Mouse (Mus musculus) limb, embryonic 11.5 days (tissue): Measurements from ENCODE around the gene Atxn10. TPM values are rescaled to one million over a fixed set of nuclear protein-coding genes. Genes with fewer than 3 reads are reported as not detected.
"Not testable (repeated sequence)": the region's sequence is repeated elsewhere in the genome, so short reads cannot be mapped to it uniquely, and the experiment has no call there.

Source experiments
- ATAC-seq: fragments of 200-750 bp; cut with Nextera tagmentation; 2 replicates; pipeline ENCODE4 v1.8.0; 2017; ENCODE audit warnings: low read depth; ENCODE audit not compliant: insufficient number of reproducible peaks, low FRiP score, low TSS enrichment
- DNase-seq: peaks from one replicate; pipeline ENCODE4 v3.0.0-alpha.2; 2015; ENCODE audit warnings: low spot score
- H3K27ac ChIP-seq: fragments of 300-500 bp; sonication (generic); replicated peaks from 2 replicates; pipeline ENCODE4 v1.5.1; 2014; ENCODE audit warnings: low read depth, mild to moderate bottlenecking, low read length
- H3K27me3 ChIP-seq: fragments of 300-500 bp; sonication (generic); 2 replicates; pipeline ENCODE4 v1.6.1; 2014; ENCODE audit warnings: mild to moderate bottlenecking, low read length, mixed read lengths; ENCODE audit not compliant: control insufficient read depth, insufficient read depth
- H3K36me3 ChIP-seq: fragments of 300-500 bp; sonication (generic); 2 replicates; pipeline ENCODE4 v1.6.1; 2014; ENCODE audit warnings: mild to moderate bottlenecking, low read length, moderate library complexity, mixed read lengths; ENCODE audit not compliant: control insufficient read depth, insufficient read depth
- H3K4me1 ChIP-seq: fragments of 300-500 bp; sonication (generic); 2 replicates; pipeline ENCODE4 v1.6.1; 2014; ENCODE audit warnings: low read length, mixed read lengths; ENCODE audit not compliant: control insufficient read depth, insufficient read depth
- H3K4me2 ChIP-seq: fragments of 300-500 bp; sonication (generic); 2 replicates; pipeline ENCODE4 v1.6.1; 2014; ENCODE audit warnings: low read depth, mild to moderate bottlenecking, moderate library complexity; ENCODE audit not compliant: severe bottlenecking
- H3K4me3 ChIP-seq: fragments of 300-500 bp; sonication (generic); 2 replicates; pipeline ENCODE4 v1.5.1; 2014; ENCODE audit warnings: low read depth, low read length
- H3K9ac ChIP-seq: fragments of 300-500 bp; sonication (generic); 2 replicates; pipeline ENCODE4 v1.6.1; 2014; ENCODE audit warnings: mild to moderate bottlenecking, low read length
- H3K9me3 ChIP-seq: fragments of 300-500 bp; sonication (generic); 2 replicates; pipeline ENCODE4 v1.6.1; 2016; ENCODE audit warnings: low read length; ENCODE audit not compliant: control insufficient read depth
- WGBS: fragments of 180-500 bp; shearing (Covaris S2); extraction: QIAGEN DNeasy Blood & Tissue Kit; methylation state at CpG from one replicate; pipeline ENCODE4 v1.1.7; 2014; 5-methylcytosine and 5-hydroxymethylcytosine counted together
- polyA plus RNA-seq: library from polyadenylated mRNA; unstranded; fragments of >200 nt; fragmentation: Nextera tagmentation; extraction: Ambion mirVana; gene quantifications from 2 replicates; pipeline ENCODE4 v1.2.1, GENCODE M21; 2014

Atxn10 gene
- polyA plus RNA-seq, 1 experiment from 2014 or later = 331 TPM

GRCm38 (mm10) chr15:85327808-85328207, 8.2 kb upstream of the Atxn10 start:
- ATAC-seq = no peak
- no peaks in the 10 kb centered on the region for H3K27me3 ChIP-seq
- H3K4me3 ChIP-seq = no peak overlapping the region
- no peak overlapping the region for H3K9ac ChIP-seq
- H3K36me3 ChIP-seq = no peaks in the 10 kb centered on the region
- no peaks in the 10 kb centered on the region for H3K9me3 ChIP-seq
- no peaks in the 10 kb centered on the region for H3K4me1 ChIP-seq
- no peak for DNase-seq
- H3K27ac ChIP-seq = no peak overlapping the region
- WGBS = 57% methylated on average over 11 of the region's 11 CpGs
- H3K4me2 ChIP-seq = no peak overlapping the region

DNA sequence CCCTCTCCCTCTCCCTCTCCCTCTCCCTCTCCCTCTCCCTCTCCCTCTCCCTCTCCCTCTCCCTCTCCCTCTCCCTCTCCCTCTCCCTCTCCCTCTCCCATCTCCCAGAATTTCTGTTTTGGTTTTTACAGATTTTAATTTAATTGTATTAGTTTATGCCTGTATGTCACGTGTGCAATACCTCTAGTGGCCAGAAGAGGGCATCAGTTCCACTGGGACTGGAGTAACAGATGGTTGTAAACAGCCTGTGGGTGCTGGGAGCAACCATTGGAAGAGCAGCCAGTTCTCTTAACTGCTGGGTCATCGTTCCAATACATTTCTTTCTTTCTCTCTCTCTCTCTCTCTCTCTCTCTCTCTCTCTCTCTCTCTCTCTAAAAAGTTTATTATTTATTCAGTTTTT, 7.6 kb upstream of the Atxn10 start:
- not testable (repeated sequence) for H3K27me3 ChIP-seq, H3K4me2 ChIP-seq, ATAC-seq, H3K27ac ChIP-seq, H3K9ac ChIP-seq, H3K36me3 ChIP-seq, H3K4me1 ChIP-seq, H3K4me3 ChIP-seq, H3K9me3 ChIP-seq, DNase-seq
- 78% methylated on average over 2 of the region's 2 CpGs for WGBS

DNA sequence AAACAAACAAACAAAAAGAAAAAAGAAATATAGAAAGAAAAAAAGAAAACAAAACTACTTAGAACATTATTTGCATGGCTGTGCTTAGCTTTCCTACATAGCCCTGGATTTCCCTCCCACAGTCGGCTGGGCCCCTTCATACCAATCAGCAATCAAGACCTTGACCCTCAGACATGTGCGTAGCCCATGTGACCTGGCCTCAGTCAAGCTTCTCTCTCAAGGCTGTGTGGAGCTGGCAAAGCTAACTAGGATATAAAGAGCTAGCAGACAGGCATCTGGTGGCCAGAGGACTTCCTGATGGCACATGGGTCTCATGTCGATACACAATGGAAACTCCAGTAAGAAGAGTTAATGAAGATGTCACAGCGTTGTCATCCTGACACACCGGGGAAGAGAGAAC, 6.9 kb upstream of the Atxn10 start:
- Histone ChIP-seq H3K4me2 (no peak overlapping the region), H3K4me1 (no peaks in the 10 kb centered on the region), H3K9ac (no peak overlapping the region), H3K36me3 (no peaks in the 10 kb centered on the region), H3K27ac (no peak overlapping the region), H3K27me3 (no peaks in the 10 kb centered on the region), H3K4me3 (no peak overlapping the region), H3K9me3 (no peaks in the 10 kb centered on the region)
- WGBS = 95% methylated on average over 5 of the region's 5 CpGs
- ATAC-seq (no peak), DNase-seq (no peak)

- DNase-seq (no peak), ATAC-seq (no peak)
- H3K9ac ChIP-seq = no peak overlapping the region
- H3K9me3 ChIP-seq = no peaks in the 10 kb centered on the region
- WGBS = 72% methylated on average over 6 of the region's 6 CpGs
- no peak overlapping the region for H3K27ac ChIP-seq
- no peaks in the 10 kb centered on the region for H3K4me1 ChIP-seq
- H3K27me3 ChIP-seq = no peaks in the 10 kb centered on the region
- no peaks in the 10 kb centered on the region for H3K36me3 ChIP-seq
- H3K4me2 ChIP-seq = no peak overlapping the region
- H3K4me3 ChIP-seq = no peak overlapping the region
These were observed 6.0 kb upstream of the Atxn10 start for GRCm38 (mm10) chr15:85330024-85330423.

GRCm38 (mm10) chr15:85333511-85333910, 2.5 kb upstream of the Atxn10 start:
- H3K4me2 ChIP-seq, H3K9ac ChIP-seq, DNase-seq, H3K4me3 ChIP-seq, ATAC-seq, H3K27me3 ChIP-seq, H3K27ac ChIP-seq, H3K9me3 ChIP-seq, H3K4me1 ChIP-seq, H3K36me3 ChIP-seq: not testable (repeated sequence)
- 92% methylated on average over 6 of the region's 6 CpGs for WGBS

DNA sequence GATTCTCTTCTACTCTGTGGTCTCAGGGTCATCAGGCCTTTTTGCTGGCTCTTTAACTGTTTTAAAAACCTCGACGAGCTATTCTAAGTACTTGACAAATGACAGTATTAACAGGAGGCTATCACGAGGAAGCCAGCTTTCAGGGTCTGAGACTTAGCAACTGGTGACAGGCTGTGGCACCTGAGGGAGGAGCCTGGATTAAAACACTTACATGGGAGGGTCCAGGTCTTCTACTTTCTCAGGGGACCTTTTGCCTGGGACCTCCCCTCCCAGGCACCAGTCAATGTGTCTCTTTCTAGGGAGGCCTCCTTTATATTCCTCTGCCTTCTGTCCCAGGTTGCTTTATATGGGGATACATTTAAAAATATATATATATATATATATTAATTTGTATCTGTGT, 1.8 kb upstream of the Atxn10 start:
- DNase-seq = no peak
- Histone ChIP-seq H3K4me3 (no peak overlapping the region), H3K4me2 (no peak overlapping the region), H3K4me1 (peaks cover 3% of the 10 kb centered on the region; the same call in 1 of the 2 replicates), H3K9me3 (no peaks in the 10 kb centered on the region), H3K9ac (no peak overlapping the region), H3K27ac (no peak overlapping the region), H3K27me3 (no peaks in the 10 kb centered on the region), H3K36me3 (no peaks in the 10 kb centered on the region)
- WGBS = 74% methylated on average over 3 of the region's 3 CpGs
- ATAC-seq = no peak

GRCm38 (mm10) chr15:85336301-85336991, 401 bp downstream of the Atxn10 start:
- Histone ChIP-seq H3K4me2 (peak overlapping the region; percentile 63), H3K4me3 (peak overlapping the region; percentile 99), H3K27ac (peak overlapping the region; percentile 87), H3K36me3 (no peaks in the 10 kb centered on the region), H3K4me1 (peaks cover 3% of the 10 kb centered on the region; the same call in 1 of the 2 replicates), H3K9ac (peak overlapping the region; percentile 83), H3K9me3 (no peaks in the 10 kb centered on the region), H3K27me3 (no peaks in the 10 kb centered on the region)
- under 1% methylated on average over 53 of the region's 54 CpGs for WGBS
- ATAC-seq (peak; percentile 94), DNase-seq (peak; percentile 89)

GRCm38 (mm10) chr15:85337219-85337618, 1.2 kb downstream of the Atxn10 start:
- Histone ChIP-seq H3K27ac (no peak overlapping the region), H3K27me3 (no peaks in the 10 kb centered on the region), H3K4me1 (peaks cover 3% of the 10 kb centered on the region; the same call in 1 of the 2 replicates), H3K9me3 (no peaks in the 10 kb centered on the region), H3K36me3 (no peaks in the 10 kb centered on the region), H3K4me2 (peak overlapping the region; percentile 63), H3K4me3 (peak overlapping the region; percentile 99), H3K9ac (peak overlapping the region; percentile 83)
- 64% methylated on average over 9 of the region's 9 CpGs for WGBS
- ATAC-seq (no peak), DNase-seq (no peak)

- Histone ChIP-seq H3K9ac (no peak overlapping the region), H3K27me3 (no peaks in the 10 kb centered on the region), H3K4me2 (no peak overlapping the region), H3K27ac (no peak overlapping the region), H3K4me1 (peaks cover 3% of the 10 kb centered on the region; the same call in 1 of the 2 replicates), H3K9me3 (no peaks in the 10 kb centered on the region), H3K36me3 (no peaks in the 10 kb centered on the region), H3K4me3 (no peak overlapping the region)
- DNase-seq = no peak
- 93% methylated on average over 5 of the region's 5 CpGs for WGBS
- no peak for ATAC-seq
These were observed 1.9 kb downstream of the Atxn10 start for GRCm38 (mm10) chr15:85337979-85338378.
